Mouse (Mus musculus) lung, postnatal 25 days (tissue): ENCODE results near the gene Magohb.

ENCODE experiments used
- DNase-seq: peaks from one replicate; pipeline ENCODE4 v3.0.0; 2022; ENCODE audit warnings: low spot score

Gene Magohb

DNA sequence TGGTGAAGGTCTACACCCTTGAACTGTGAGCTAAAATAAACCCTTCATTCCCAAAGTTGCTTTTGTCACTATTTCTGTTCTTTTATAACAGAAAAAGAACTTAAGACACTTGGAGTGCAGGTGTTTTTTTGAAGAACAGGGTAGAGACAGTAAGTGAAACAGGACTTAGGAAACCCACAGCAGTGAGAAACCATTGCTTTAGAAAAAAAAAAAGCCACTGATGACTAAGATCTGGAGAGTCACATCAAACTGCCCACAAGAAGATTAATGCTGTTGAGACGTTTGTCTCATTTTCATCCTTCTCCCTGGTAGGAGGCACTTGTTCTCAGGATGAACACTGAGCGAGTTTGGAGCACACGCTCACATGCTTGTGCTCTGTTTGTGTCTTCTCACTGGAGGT is 31.0 kb downstream of the Magohb start:
- DNase-seq: no peak

DNA sequence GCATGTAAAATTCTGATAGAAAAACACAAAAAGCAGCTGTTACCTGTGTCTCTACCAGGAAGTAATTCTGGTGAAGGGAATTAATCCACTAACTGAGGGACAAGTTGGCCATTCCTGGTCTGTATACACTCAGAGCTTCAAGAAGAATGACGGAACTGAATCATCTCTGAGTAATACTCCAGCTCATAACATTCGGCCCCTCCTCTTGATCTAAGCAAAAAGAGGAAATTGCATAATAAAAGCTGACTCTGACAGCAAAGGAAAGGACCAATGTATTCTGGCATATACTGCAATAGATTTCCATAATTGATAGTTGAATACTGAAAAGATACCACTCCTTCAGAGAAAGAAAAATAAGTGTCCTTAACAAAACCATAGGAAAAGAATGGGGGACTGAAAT is 45.8 kb downstream of the Magohb start, which contains the start of gene Klra2:
Gene Klra2, minus strand, starts transcription at position 157 of the 400 bp plus-strand sequence.
- DNase-seq: peak; percentile 21

DNA sequence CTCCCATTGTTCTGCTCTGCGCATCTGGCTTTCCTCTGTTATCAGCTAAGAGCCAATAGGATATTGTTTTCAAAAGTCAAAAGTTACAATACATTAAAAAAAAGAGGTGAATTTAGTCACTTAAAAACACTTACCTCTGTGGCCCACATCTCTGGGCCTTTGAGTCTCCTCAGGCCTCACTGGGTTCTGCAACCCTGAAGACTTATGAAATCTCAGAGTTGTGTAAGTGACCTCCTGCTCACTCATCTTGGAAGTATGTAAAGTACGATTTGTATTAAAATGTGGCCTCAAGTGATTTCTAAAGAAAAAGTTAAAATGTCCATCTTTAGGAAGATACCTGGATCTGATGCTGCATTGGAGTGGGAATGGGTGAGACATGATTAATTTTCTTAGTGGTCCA is 48.0 kb downstream of the Magohb start:
- peak; percentile 26 for DNase-seq
